Mouse (Mus musculus) liver, embryonic 12.5 days (tissue): ENCODE data around the gene Rps6ka6. TPM values are rescaled to one million over a fixed set of nuclear protein-coding genes. Genes with fewer than 3 reads are reported as not detected.

Experiments
- ATAC-seq: fragments of 200-750 bp; cut with Nextera tagmentation; 2 replicates; pipeline ENCODE4 v1.8.0; 2017; ENCODE audit warnings: moderate number of reproducible peaks, mild to moderate bottlenecking, moderate library complexity
- H3K27ac ChIP-seq: fragments of 300-500 bp; sonication (generic); 2 replicates; pipeline ENCODE4 v1.5.1; 2016; ENCODE audit warnings: mild to moderate bottlenecking
- H3K27me3 ChIP-seq: fragments of 300-500 bp; sonication (generic); replicated peaks from 2 replicates; pipeline ENCODE4 v1.6.1; 2016; ENCODE audit warnings: mild to moderate bottlenecking, moderate library complexity
- H3K36me3 ChIP-seq: fragments of 300-500 bp; sonication (generic); 2 replicates; pipeline ENCODE4 v1.6.1; 2016; ENCODE audit warnings: mild to moderate bottlenecking, moderate library complexity
- H3K4me1 ChIP-seq: fragments of 300-500 bp; sonication (generic); 2 replicates; pipeline ENCODE4 v1.6.1; 2016
- H3K4me2 ChIP-seq: fragments of 300-500 bp; sonication (generic); 2 replicates; pipeline ENCODE4 v1.6.1; 2016; ENCODE audit warnings: mild to moderate bottlenecking, moderate library complexity
- H3K4me3 ChIP-seq: fragments of 300-500 bp; sonication (generic); 2 replicates; pipeline ENCODE4 v1.5.1; 2016; ENCODE audit warnings: mild to moderate bottlenecking, moderate library complexity
- H3K9ac ChIP-seq: fragments of 300-500 bp; sonication (generic); 2 replicates; pipeline ENCODE4 v1.6.1; 2016; ENCODE audit warnings: mild to moderate bottlenecking, moderate library complexity
- H3K9me3 ChIP-seq: fragments of 300-500 bp; sonication (generic); replicated peaks from 2 replicates; pipeline ENCODE4 v1.6.1; 2016; ENCODE audit warnings: mild to moderate bottlenecking, moderate library complexity
- WGBS: fragments of 180-500 bp; shearing (Covaris S2); methylation state at CpG from one replicate; pipeline ENCODE4 v1.1.7; 2016; ENCODE audit not compliant: insufficient replicate concordance; 5-methylcytosine and 5-hydroxymethylcytosine counted together
- polyA plus RNA-seq: library from polyadenylated mRNA; unstranded; fragments of >200 nt; fragmentation: Nextera tagmentation; extraction: Ambion mirVana; gene quantifications from 2 replicates; pipeline ENCODE4 v1.2.1, GENCODE M21; 2016

The Rps6ka6 gene
- polyA plus RNA-seq: 22.5 and 24.5 TPM in 2 replicates

DNA sequence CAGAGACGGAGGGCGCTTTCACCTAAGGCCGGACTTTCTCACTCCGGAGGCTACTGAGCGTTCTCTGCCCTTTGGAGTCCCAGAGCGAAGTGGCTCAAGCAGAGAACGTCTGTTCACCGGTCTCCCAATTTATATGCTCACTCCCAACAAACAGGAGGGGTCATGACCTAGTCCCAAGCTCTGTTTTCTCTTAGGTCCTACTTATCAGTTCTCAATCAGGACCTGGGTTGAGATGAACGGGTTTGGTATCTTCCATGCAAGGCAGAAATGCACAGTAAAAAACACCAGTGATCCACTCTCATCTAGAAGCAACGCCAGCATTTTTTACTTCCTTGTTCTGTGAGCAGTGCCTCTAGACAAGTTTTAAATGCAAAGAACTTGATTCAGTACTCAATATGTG, at the start of gene Rps6ka6:
Gene Rps6ka6 (minus strand): TSS at position 101 of the 400 bp plus-strand sequence.
- Histone ChIP-seq H3K9me3 (no peaks in the 10 kb centered on the region), H3K4me2 (no peak within 1 kb of the TSS), H3K36me3 (no peaks in the 10 kb centered on the region), H3K4me3 (no peak within 1 kb of the TSS), H3K27me3 (no peaks in the 10 kb centered on the region), H3K27ac (no peak within 1 kb of the TSS), H3K9ac (no peak within 1 kb of the TSS), H3K4me1 (no peaks in the 10 kb centered on the region)
- ATAC-seq: no peak
- 57% methylated on average over 10 of the region's 10 CpGs for WGBS

DNA sequence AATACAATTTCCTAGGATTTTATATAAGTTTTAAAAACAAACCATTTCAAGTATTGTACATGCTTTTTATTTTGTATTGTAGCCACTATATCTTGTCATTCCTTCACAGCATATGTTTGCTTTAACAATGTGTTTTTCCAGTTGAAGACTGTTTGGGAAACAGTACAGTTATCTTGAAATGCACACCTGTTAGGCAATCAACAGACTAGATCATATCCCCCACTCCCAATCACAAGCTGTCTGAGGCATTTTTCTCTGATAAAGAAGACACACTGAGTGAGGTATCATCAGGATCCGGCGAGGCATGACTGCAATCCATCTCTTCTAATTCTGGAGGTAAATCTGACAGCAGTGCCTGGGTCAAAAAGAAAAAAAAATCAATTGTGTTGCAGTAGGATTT, 39.3 kb upstream of the Rps6ka6 start:
- no peak for ATAC-seq
- Histone ChIP-seq H3K4me1 (no peaks in the 10 kb centered on the region), H3K36me3 (no peaks in the 10 kb centered on the region), H3K27me3 (no peaks in the 10 kb centered on the region), H3K4me2 (no peak overlapping the region), H3K9ac (no peak overlapping the region), H3K9me3 (no peaks in the 10 kb centered on the region), H3K4me3 (no peak overlapping the region), H3K27ac (no peak overlapping the region)
- 46% methylated on average over 2 of the region's 2 CpGs for WGBS

DNA sequence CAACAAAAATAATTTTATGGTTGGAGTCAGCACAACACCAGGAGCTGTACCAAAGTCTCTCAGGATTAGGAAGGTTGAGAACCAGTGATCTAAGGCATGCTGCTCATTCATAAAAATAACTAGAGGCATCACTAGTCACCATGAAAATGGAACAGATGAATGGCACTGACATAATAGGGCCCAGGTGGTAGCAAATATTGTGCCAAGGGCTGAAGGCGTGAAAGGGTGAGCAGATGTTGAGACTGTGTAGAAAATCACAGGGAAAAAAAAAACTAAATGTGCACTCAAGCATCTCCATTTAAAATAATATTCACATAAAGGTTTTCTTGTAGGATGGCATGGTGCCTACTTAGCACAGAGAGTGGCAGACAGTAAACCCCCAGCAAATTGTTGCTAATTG, 19.6 kb downstream of the Rps6ka6 start:
- no peak overlapping the region for H3K4me3 ChIP-seq
- ATAC-seq: no peak
- H3K4me2 ChIP-seq: no peak overlapping the region
- no peaks in the 10 kb centered on the region for H3K9me3 ChIP-seq
- no peaks in the 10 kb centered on the region for H3K4me1 ChIP-seq
- H3K27me3 ChIP-seq: no peaks in the 10 kb centered on the region
- WGBS: 56% methylated on average over 1 of the region's 1 CpGs
- no peak overlapping the region for H3K27ac ChIP-seq
- H3K9ac ChIP-seq: no peak overlapping the region
- H3K36me3 ChIP-seq: no peaks in the 10 kb centered on the region

- H3K4me1 ChIP-seq: no peaks in the 10 kb centered on the region
- H3K9me3 ChIP-seq: no peaks in the 10 kb centered on the region
- 14% methylated on average over 12 of the region's 12 CpGs for WGBS
- H3K27me3 ChIP-seq: no peaks in the 10 kb centered on the region
- peak; percentile 72; the same call in 1 of the 2 replicates for ATAC-seq
- H3K36me3 ChIP-seq: no peaks in the 10 kb centered on the region
- H3K4me3 ChIP-seq: peak overlapping the region; percentile 66
- H3K4me2 ChIP-seq: peak overlapping the region; percentile 74
- H3K27ac ChIP-seq: no peak overlapping the region
- H3K9ac ChIP-seq: peak overlapping the region; percentile 65; the same call in 1 of the 2 replicates
Observed at GRCm38 (mm10) chrX:111463565-111464093, 74.1 kb downstream of the Rps6ka6 start.

DNA sequence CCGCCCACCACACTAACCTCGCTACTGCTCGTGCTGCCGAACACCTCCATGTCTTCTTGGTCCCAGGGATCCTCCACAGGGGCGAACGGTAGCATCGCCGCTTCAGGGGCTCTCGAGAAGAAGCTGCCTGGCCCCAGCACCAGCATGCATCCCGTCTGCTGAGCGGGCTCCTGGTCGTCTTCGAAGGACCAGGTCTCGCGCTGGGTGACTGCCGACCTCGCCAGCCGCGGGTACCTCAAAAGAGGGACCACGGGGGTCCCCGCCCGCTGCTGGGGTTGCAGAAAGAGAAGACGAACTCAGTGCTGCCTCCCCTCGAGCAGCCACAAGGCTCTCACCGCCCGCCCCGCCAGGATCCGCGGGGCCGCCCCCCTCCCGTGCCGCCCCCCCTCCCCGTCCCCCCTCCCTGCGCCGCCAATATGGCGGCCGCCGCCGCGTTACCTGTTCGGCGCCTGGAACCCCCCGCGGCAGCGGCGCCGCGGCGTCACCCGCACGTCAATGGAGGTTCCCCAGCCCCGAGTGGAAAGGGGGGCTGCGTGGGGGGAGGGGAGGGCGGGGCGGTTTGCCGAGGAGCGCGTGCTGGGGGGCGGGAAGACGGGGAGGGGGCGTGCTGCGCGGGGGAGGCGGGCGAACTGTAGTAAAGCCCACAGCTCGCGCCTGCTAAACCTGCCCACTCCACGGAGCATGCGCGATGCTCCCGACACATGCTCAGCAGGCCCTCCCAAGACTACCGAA, 74.8 kb downstream of the Rps6ka6 start:
- Histone ChIP-seq H3K27me3 (no peaks in the 10 kb centered on the region), H3K27ac (peak overlapping the region; percentile 54), H3K36me3 (no peaks in the 10 kb centered on the region), H3K4me1 (no peaks in the 10 kb centered on the region), H3K4me2 (peak overlapping the region; percentile 74), H3K9me3 (no peaks in the 10 kb centered on the region), H3K9ac (peak overlapping the region; percentile 65), H3K4me3 (peak overlapping the region; percentile 66)
- ATAC-seq: peak; percentile 86
- 7% methylated on average over 36 of the region's 72 CpGs for WGBS

GRCm38 (mm10) chrX:111462495-111462832, 75.3 kb downstream of the Rps6ka6 start:
- Histone ChIP-seq H3K4me1 (no peaks in the 10 kb centered on the region), H3K27me3 (no peaks in the 10 kb centered on the region), H3K36me3 (no peaks in the 10 kb centered on the region), H3K9me3 (no peaks in the 10 kb centered on the region), H3K9ac (peak overlapping the region; percentile 65), H3K4me2 (peak overlapping the region; percentile 74), H3K27ac (peak overlapping the region; percentile 54), H3K4me3 (peak overlapping the region; percentile 66)
- ATAC-seq: peak; percentile 57
- 16% methylated on average over 21 of the region's 21 CpGs for WGBS

DNA sequence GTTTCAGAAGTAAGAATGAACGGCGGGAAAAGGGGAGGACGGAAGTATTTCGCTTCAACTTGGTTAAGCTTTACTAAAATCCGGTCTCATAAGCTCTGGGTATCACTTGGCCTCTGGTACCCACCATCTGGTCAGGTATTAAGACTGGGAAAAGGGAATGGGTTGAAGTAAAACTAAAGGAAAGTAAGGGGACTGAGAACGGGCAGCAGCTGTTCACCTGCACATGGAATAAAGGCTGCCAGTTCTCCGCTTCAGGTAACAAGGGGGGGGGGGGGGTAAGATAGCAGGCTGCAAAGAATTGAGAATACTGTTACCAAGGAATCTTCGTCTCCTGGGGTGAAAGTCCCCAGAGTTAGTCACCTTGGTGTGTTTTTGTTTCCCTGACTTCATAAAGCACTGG, 75.7 kb downstream of the Rps6ka6 start:
- peak overlapping the region; percentile 74 for H3K4me2 ChIP-seq
- H3K9ac ChIP-seq: peak overlapping the region; percentile 65
- ATAC-seq: no peak
- 16% methylated on average over 8 of the region's 8 CpGs for WGBS
- no peaks in the 10 kb centered on the region for H3K27me3 ChIP-seq
- H3K9me3 ChIP-seq: no peaks in the 10 kb centered on the region
- H3K36me3 ChIP-seq: no peaks in the 10 kb centered on the region
- H3K4me1 ChIP-seq: no peaks in the 10 kb centered on the region
- peak overlapping the region; percentile 66 for H3K4me3 ChIP-seq
- H3K27ac ChIP-seq: peak overlapping the region; percentile 54; the same call in 1 of the 2 replicates

GRCm38 (mm10) chrX:111460166-111460565, 77.6 kb downstream of the Rps6ka6 start:
- no peak for ATAC-seq
- H3K4me2 ChIP-seq: no peak overlapping the region
- no peak overlapping the region for H3K27ac ChIP-seq
- no peaks in the 10 kb centered on the region for H3K9me3 ChIP-seq
- no peak overlapping the region for H3K4me3 ChIP-seq
- no peaks in the 10 kb centered on the region for H3K4me1 ChIP-seq
- no peaks in the 10 kb centered on the region for H3K36me3 ChIP-seq
- H3K9ac ChIP-seq: no peak overlapping the region
- H3K27me3 ChIP-seq: no peaks in the 10 kb centered on the region

- H3K27ac ChIP-seq: no peak overlapping the region
- H3K27me3 ChIP-seq: no peaks in the 10 kb centered on the region
- no peak for ATAC-seq
- H3K4me2 ChIP-seq: no peak overlapping the region
- H3K9me3 ChIP-seq: no peaks in the 10 kb centered on the region
- no peaks in the 10 kb centered on the region for H3K36me3 ChIP-seq
- H3K4me3 ChIP-seq: no peak overlapping the region
- no peak overlapping the region for H3K9ac ChIP-seq
- no peaks in the 10 kb centered on the region for H3K4me1 ChIP-seq
Observed at GRCm38 (mm10) chrX:111436571-111436970, 101.2 kb downstream of the Rps6ka6 start.

- WGBS: 70% methylated on average over 4 of the region's 4 CpGs
- Histone ChIP-seq H3K4me2 (no peak overlapping the region), H3K4me1 (no peaks in the 10 kb centered on the region), H3K27me3 (no peaks in the 10 kb centered on the region), H3K36me3 (no peaks in the 10 kb centered on the region), H3K27ac (no peak overlapping the region), H3K4me3 (no peak overlapping the region), H3K9me3 (no peaks in the 10 kb centered on the region), H3K9ac (no peak overlapping the region)
- no peak for ATAC-seq
Observed at GRCm38 (mm10) chrX:111414775-111415174, 123.0 kb downstream of the Rps6ka6 start.

- Histone ChIP-seq H3K4me2 (no peak overlapping the region), H3K27ac (no peak overlapping the region), H3K9me3 (no peaks in the 10 kb centered on the region), H3K4me3 (no peak overlapping the region), H3K27me3 (no peaks in the 10 kb centered on the region), H3K36me3 (no peaks in the 10 kb centered on the region), H3K9ac (no peak overlapping the region), H3K4me1 (no peaks in the 10 kb centered on the region)
- 77% methylated on average over 2 of the region's 2 CpGs for WGBS
- no peak for ATAC-seq
Observed at GRCm38 (mm10) chrX:111404816-111405215, 132.9 kb downstream of the Rps6ka6 start.

GRCm38 (mm10) chrX:111377020-111377419, 160.7 kb downstream of the Rps6ka6 start:
- Histone ChIP-seq H3K4me1 (no peaks in the 10 kb centered on the region), H3K4me2 (no peak overlapping the region), H3K36me3 (no peaks in the 10 kb centered on the region), H3K27me3 (no peaks in the 10 kb centered on the region), H3K9me3 (no peaks in the 10 kb centered on the region), H3K9ac (no peak overlapping the region), H3K4me3 (no peak overlapping the region), H3K27ac (no peak overlapping the region)
- WGBS: 66% methylated on average over 5 of the region's 5 CpGs
- ATAC-seq: no peak

DNA sequence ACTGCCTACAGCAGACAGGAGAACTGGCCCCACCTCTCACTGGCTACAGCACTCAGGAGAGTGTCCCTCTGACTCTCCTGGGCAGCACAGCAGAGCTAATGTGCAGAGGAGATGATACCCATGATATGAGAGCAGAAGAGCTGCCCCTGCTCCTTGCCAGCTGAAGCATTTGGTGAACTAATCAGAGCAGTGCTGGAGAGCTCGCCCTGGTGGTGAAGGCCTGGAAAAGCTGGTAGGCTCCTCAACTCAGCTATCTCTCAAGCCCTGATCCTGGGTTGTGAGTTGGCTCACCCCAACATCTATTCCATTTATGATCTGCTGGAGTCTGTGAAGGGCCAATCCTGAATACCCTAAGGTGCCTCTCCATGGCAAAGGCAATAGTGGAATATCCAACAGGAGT, 163.6 kb downstream of the Rps6ka6 start:
- Histone ChIP-seq H3K27me3 (no peaks in the 10 kb centered on the region), H3K36me3 (no peaks in the 10 kb centered on the region), H3K9ac (no peak overlapping the region), H3K4me2 (no peak overlapping the region), H3K4me3 (no peak overlapping the region), H3K27ac (no peak overlapping the region), H3K4me1 (no peaks in the 10 kb centered on the region), H3K9me3 (no peaks in the 10 kb centered on the region)
- ATAC-seq: no peak
- WGBS: 9% methylated on average over 1 of the region's 1 CpGs
